Mouse (Mus musculus) limb, embryonic 11.5 days (tissue): ENCODE measurements around the gene Pard3. TPM values are rescaled to one million over a fixed set of nuclear protein-coding genes. Genes with fewer than 3 reads are reported as not detected.

Source experiments
- ATAC-seq: fragments of 200-750 bp; cut with Nextera tagmentation; 2 replicates; pipeline ENCODE4 v1.8.0; 2017; ENCODE audit warnings: low read depth; ENCODE audit not compliant: insufficient number of reproducible peaks, low FRiP score, low TSS enrichment
- DNase-seq: peaks from one replicate; pipeline ENCODE4 v3.0.0-alpha.2; 2015; ENCODE audit warnings: low spot score
- H3K27ac ChIP-seq: fragments of 300-500 bp; sonication (generic); replicated peaks from 2 replicates; pipeline ENCODE4 v1.5.1; 2014; ENCODE audit warnings: low read depth, mild to moderate bottlenecking, low read length
- H3K27me3 ChIP-seq: fragments of 300-500 bp; sonication (generic); 2 replicates; pipeline ENCODE4 v1.6.1; 2014; ENCODE audit warnings: mild to moderate bottlenecking, low read length, mixed read lengths; ENCODE audit not compliant: control insufficient read depth, insufficient read depth
- H3K36me3 ChIP-seq: fragments of 300-500 bp; sonication (generic); 2 replicates; pipeline ENCODE4 v1.6.1; 2014; ENCODE audit warnings: mild to moderate bottlenecking, low read length, moderate library complexity, mixed read lengths; ENCODE audit not compliant: control insufficient read depth, insufficient read depth
- H3K4me1 ChIP-seq: fragments of 300-500 bp; sonication (generic); 2 replicates; pipeline ENCODE4 v1.6.1; 2014; ENCODE audit warnings: low read length, mixed read lengths; ENCODE audit not compliant: control insufficient read depth, insufficient read depth
- H3K4me2 ChIP-seq: fragments of 300-500 bp; sonication (generic); 2 replicates; pipeline ENCODE4 v1.6.1; 2014; ENCODE audit warnings: low read depth, mild to moderate bottlenecking, moderate library complexity; ENCODE audit not compliant: severe bottlenecking
- H3K4me3 ChIP-seq: fragments of 300-500 bp; sonication (generic); 2 replicates; pipeline ENCODE4 v1.5.1; 2014; ENCODE audit warnings: low read depth, low read length
- H3K9ac ChIP-seq: fragments of 300-500 bp; sonication (generic); 2 replicates; pipeline ENCODE4 v1.6.1; 2014; ENCODE audit warnings: mild to moderate bottlenecking, low read length
- H3K9me3 ChIP-seq: fragments of 300-500 bp; sonication (generic); 2 replicates; pipeline ENCODE4 v1.6.1; 2016; ENCODE audit warnings: low read length; ENCODE audit not compliant: control insufficient read depth
- WGBS: fragments of 180-500 bp; shearing (Covaris S2); extraction: QIAGEN DNeasy Blood & Tissue Kit; methylation state at CpG from one replicate; pipeline ENCODE4 v1.1.7; 2014; 5-methylcytosine and 5-hydroxymethylcytosine counted together
- polyA plus RNA-seq: library from polyadenylated mRNA; unstranded; fragments of >200 nt; fragmentation: Nextera tagmentation; extraction: Ambion mirVana; gene quantifications from 2 replicates; pipeline ENCODE4 v1.2.1, GENCODE M21; 2014

The Pard3 gene
- polyA plus RNA-seq, 1 experiment from 2014 or later: 38.8 TPM

DNA sequence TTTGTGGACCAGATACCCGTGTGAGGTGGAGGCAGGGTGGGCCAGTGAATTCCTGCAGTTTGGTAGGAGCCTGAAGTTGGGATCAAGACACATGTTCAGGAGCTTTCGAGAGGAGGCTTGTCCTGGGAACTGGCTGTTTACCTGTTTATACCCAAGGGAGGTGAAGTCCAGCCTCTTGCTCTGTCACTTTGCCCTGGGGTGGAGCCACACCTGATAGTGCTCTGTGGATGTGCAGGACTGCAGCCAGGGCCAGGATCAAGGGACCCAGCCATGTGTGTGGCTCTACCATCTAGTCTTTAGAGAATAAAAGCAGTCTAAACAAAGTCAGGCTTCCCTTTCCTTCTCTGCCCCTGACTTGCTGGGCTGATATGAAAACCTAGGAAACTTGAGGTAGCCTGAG is 40.9 kb downstream of the Pard3 start:
- no peak overlapping the region for H3K4me2 ChIP-seq
- H3K9ac ChIP-seq: no peak overlapping the region
- H3K9me3 ChIP-seq: no peaks in the 10 kb centered on the region
- no peak for DNase-seq
- peaks cover 9% of the 10 kb centered on the region for H3K4me1 ChIP-seq
- WGBS: 78% methylated on average over 2 of the region's 2 CpGs
- no peaks in the 10 kb centered on the region for H3K36me3 ChIP-seq
- H3K27me3 ChIP-seq: no peaks in the 10 kb centered on the region
- no peak overlapping the region for H3K4me3 ChIP-seq
- H3K27ac ChIP-seq: no peak overlapping the region
- no peak for ATAC-seq

DNA sequence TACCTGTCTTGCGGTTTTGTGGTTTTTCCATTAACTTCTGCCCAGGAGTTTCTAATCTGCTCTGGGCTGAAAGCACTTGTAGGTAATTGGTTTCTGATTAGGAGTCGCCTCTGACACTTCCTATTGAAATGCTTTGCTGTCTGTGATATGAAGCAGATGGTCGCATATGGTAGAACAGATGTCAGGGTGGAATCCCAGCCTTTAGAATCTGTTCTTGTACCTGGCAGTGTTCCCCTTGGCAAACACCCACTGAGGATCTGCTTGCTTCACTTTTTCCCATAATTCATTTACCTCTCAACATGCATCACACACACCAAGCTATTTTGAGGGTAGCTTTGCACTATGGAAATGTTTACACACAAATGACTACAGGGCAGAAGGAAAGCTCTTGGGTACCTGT is 44.2 kb downstream of the Pard3 start:
- ATAC-seq (no peak), DNase-seq (no peak)
- no peak overlapping the region for H3K9ac ChIP-seq
- no peak overlapping the region for H3K4me2 ChIP-seq
- WGBS: 12% methylated on average over 3 of the region's 3 CpGs
- peaks cover 12% of the 10 kb centered on the region for H3K4me1 ChIP-seq
- H3K9me3 ChIP-seq: no peaks in the 10 kb centered on the region
- no peaks in the 10 kb centered on the region for H3K36me3 ChIP-seq
- H3K27ac ChIP-seq: no peak overlapping the region
- H3K4me3 ChIP-seq: no peak overlapping the region
- no peaks in the 10 kb centered on the region for H3K27me3 ChIP-seq

- Histone ChIP-seq H3K4me1 (0 out of 2 replicates have a peak, but pooled peaks cover 2% of the 10 kb centered on the region), H3K27ac (no peak overlapping the region), H3K4me3 (no peak overlapping the region), H3K9ac (no peak overlapping the region), H3K9me3 (no peaks in the 10 kb centered on the region), H3K36me3 (no peaks in the 10 kb centered on the region), H3K27me3 (no peaks in the 10 kb centered on the region), H3K4me2 (no peak overlapping the region)
- WGBS: 87% methylated on average over 5 of the region's 5 CpGs
- ATAC-seq (no peak), DNase-seq (no peak)
These were observed 49.5 kb downstream of the Pard3 start for GRCm38 (mm10) chr8:127113209-127113608.

DNA sequence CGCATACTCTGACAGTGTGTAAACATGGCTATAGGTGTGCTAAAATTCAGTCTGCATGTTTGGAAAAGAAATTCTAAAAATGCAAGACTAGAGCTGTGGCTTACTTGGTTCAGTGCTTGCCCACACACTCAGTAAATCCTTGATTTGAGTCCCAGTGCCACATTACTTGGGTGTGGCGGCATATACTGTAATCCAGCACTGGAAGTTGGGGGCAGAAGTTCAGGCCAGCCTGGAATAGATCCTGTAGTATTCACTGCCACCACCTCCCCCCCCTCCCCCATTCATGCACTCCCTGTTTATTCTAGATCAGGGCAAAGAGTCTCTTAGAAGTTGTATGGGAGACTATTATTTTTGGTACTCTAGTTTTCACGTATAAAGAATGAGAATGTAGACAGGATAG is 52.1 kb downstream of the Pard3 start:
- Histone ChIP-seq H3K27me3 (no peaks in the 10 kb centered on the region), H3K4me3 (no peak overlapping the region), H3K36me3 (no peaks in the 10 kb centered on the region), H3K27ac (no peak overlapping the region), H3K9me3 (no peaks in the 10 kb centered on the region), H3K4me1 (0 out of 2 replicates have a peak, but pooled peaks cover 2% of the 10 kb centered on the region), H3K9ac (no peak overlapping the region), H3K4me2 (no peak overlapping the region)
- no peak for DNase-seq
- 91% methylated on average over 3 of the region's 3 CpGs for WGBS
- no peak for ATAC-seq

- Histone ChIP-seq H3K36me3 (no peaks in the 10 kb centered on the region), H3K9ac (no peak overlapping the region), H3K4me2 (no peak overlapping the region), H3K4me3 (no peak overlapping the region), H3K27me3 (no peaks in the 10 kb centered on the region), H3K4me1 (no peaks in the 10 kb centered on the region), H3K9me3 (no peaks in the 10 kb centered on the region), H3K27ac (no peak overlapping the region)
- DNase-seq (no peak), ATAC-seq (no peak)
- WGBS: 81% methylated on average over 11 of the region's 11 CpGs
These were observed 54.7 kb downstream of the Pard3 start for GRCm38 (mm10) chr8:127118373-127118861.

DNA sequence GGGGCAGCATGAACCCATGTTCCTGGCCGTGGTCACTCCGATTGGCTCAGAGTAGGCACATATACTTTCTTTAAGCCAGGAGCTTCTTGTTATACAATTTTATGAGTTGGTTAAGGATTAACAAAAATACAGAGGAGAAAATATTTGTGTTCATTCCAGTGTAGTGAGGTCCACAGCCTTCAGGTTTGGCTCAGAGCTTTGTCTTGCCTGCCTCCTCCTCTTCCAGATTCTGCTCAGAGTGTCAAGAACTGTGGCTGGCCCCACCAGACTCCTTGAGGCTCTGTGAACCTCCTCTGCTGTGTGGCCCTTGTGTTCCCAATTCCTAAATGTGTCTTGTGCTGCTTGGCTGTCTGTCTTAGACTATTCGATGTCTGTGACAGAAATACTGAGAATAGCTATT is 59.7 kb downstream of the Pard3 start:
- H3K36me3 ChIP-seq: no peaks in the 10 kb centered on the region
- no peak overlapping the region for H3K4me3 ChIP-seq
- no peak overlapping the region for H3K4me2 ChIP-seq
- WGBS: 91% methylated on average over 3 of the region's 3 CpGs
- no peak for DNase-seq
- no peak for ATAC-seq
- no peak overlapping the region for H3K9ac ChIP-seq
- no peaks in the 10 kb centered on the region for H3K27me3 ChIP-seq
- H3K4me1 ChIP-seq: peaks cover 11% of the 10 kb centered on the region
- no peak overlapping the region for H3K27ac ChIP-seq
- H3K9me3 ChIP-seq: no peaks in the 10 kb centered on the region

DNA sequence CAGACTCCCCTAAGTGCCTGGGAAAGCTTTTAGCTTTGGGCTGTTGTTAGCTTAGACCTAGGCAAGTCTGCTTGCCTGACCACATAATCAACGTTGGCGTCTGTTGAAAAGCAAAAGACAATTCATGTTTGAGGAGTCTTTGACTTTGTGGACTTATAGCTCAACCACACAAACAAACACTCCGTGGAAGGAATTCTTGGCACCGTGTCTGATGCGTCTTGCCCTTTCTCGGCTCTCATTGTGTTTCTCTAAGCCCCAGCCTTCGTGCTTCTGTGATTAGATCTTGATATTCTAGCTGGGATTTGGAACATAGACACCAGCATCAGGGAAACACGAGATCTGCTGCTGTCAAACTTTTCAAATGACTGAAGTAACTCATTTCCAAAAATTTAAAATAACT is 61.1 kb downstream of the Pard3 start:
- no peak overlapping the region for H3K4me3 ChIP-seq
- H3K27me3 ChIP-seq: no peaks in the 10 kb centered on the region
- no peaks in the 10 kb centered on the region for H3K36me3 ChIP-seq
- DNase-seq (no peak), ATAC-seq (no peak)
- H3K9me3 ChIP-seq: no peaks in the 10 kb centered on the region
- no peak overlapping the region for H3K27ac ChIP-seq
- no peak overlapping the region for H3K4me2 ChIP-seq
- H3K4me1 ChIP-seq: peaks cover 18% of the 10 kb centered on the region
- H3K9ac ChIP-seq: no peak overlapping the region
- 77% methylated on average over 8 of the region's 8 CpGs for WGBS

GRCm38 (mm10) chr8:127125686-127126683 is 62.3 kb downstream of the Pard3 start:
- Histone ChIP-seq H3K4me1 (peaks cover 20% of the 10 kb centered on the region), H3K4me3 (no peak overlapping the region), H3K4me2 (no peak overlapping the region), H3K9ac (no peak overlapping the region), H3K27ac (no peak overlapping the region), H3K27me3 (no peaks in the 10 kb centered on the region), H3K36me3 (no peaks in the 10 kb centered on the region), H3K9me3 (no peaks in the 10 kb centered on the region)
- DNase-seq (no peak), ATAC-seq (no peak)
- WGBS: 24% methylated on average over 11 of the region's 11 CpGs
